Mouse (Mus musculus) heart, postnatal 4 days (tissue): ENCODE results near the gene Shroom1. TPM values are rescaled to one million over a fixed set of nuclear protein-coding genes. Genes with fewer than 3 reads are reported as not detected.

Source experiments
- DNase-seq: peaks from one replicate; pipeline ENCODE4 v3.0.0; 2021
- total RNA-seq, 2 experiments: library from RNA; stranded (reverse); gene quantifications; 2 replicates each; pipeline ENCODE4 v1.2.3; 2021

Shroom1 gene
- total RNA-seq, 2 experiments from 2014 or later, result 0.93 to 1.1 TPM

- no peak for DNase-seq
Measured at GRCm38 (mm10) chr11:53481088-53481730, 24.2 kb downstream of the Shroom1 start.

- DNase-seq, result no peak
Measured at GRCm38 (mm10) chr11:53483159-53483891, 26.3 kb downstream of the Shroom1 start.

GRCm38 (mm10) chr11:53485719-53486118 is 28.7 kb downstream of the Shroom1 start:
- DNase-seq, result no peak

- DNase-seq, result no peak
Measured at GRCm38 (mm10) chr11:53486351-53486750, 29.3 kb downstream of the Shroom1 start.

- DNase-seq, result no peak
Measured at GRCm38 (mm10) chr11:53486822-53487594, 30.0 kb downstream of the Shroom1 start.

- no peak for DNase-seq
Measured at GRCm38 (mm10) chr11:53489007-53489406, 32.0 kb downstream of the Shroom1 start.

- DNase-seq, result no peak
Measured at GRCm38 (mm10) chr11:53489421-53489820, 32.4 kb downstream of the Shroom1 start.

- DNase-seq, result peak; percentile 27
Measured at GRCm38 (mm10) chr11:53491954-53492401, 35.0 kb downstream of the Shroom1 start.

- no peak for DNase-seq
Measured at GRCm38 (mm10) chr11:53493243-53493955, 36.4 kb downstream of the Shroom1 start.

GRCm38 (mm10) chr11:53495417-53495816 is 38.4 kb downstream of the Shroom1 start:
- DNase-seq, result no peak

- no peak for DNase-seq
Measured at GRCm38 (mm10) chr11:53496946-53497345, 39.9 kb downstream of the Shroom1 start.

GRCm38 (mm10) chr11:53500569-53500968 is 43.6 kb downstream of the Shroom1 start:
- no peak for DNase-seq

- DNase-seq, result no peak
Measured at GRCm38 (mm10) chr11:53502039-53502765, 45.2 kb downstream of the Shroom1 start.

GRCm38 (mm10) chr11:53503738-53504137 is 46.7 kb downstream of the Shroom1 start:
- no peak for DNase-seq

GRCm38 (mm10) chr11:53504376-53504775 is 47.4 kb downstream of the Shroom1 start:
- no peak for DNase-seq

- DNase-seq, result no peak
Measured at GRCm38 (mm10) chr11:53505026-53505663, 48.1 kb downstream of the Shroom1 start.

GRCm38 (mm10) chr11:53507098-53507805 is 50.2 kb downstream of the Shroom1 start:
- DNase-seq, result peak; percentile 42

GRCm38 (mm10) chr11:53508152-53508551 is 51.1 kb downstream of the Shroom1 start:
- DNase-seq, result peak; percentile 72

- DNase-seq, result no peak
Measured at GRCm38 (mm10) chr11:53508591-53508990, 51.6 kb downstream of the Shroom1 start.

GRCm38 (mm10) chr11:53510351-53510750 is 53.3 kb downstream of the Shroom1 start:
- DNase-seq, result no peak
